Mouse (Mus musculus) kidney, adult 9 months (tissue): ENCODE measurements at regions not wholly inside any gene's neighbourhood (a gene's known extent, or its start where the extent isn't known, plus 50 kb on each side); places are given as distances from the start of the nearest gene placed in this dataset.

Source experiments
- DNase-seq: peaks from one replicate; pipeline ENCODE4 v3.0.0; 2022

- no peak for DNase-seq
Measured at GRCm38 (mm10) chr2:128309541-128310030, 183.7 kb downstream of the Bcl2l11 start.

- DNase-seq, result peak; percentile 75
Measured at GRCm38 (mm10) chr2:128310081-128310480, 184.2 kb downstream of the Bcl2l11 start.

GRCm38 (mm10) chr2:128312084-128312594, 186.3 kb downstream of the Bcl2l11 start:
- DNase-seq, result peak; percentile 43

GRCm38 (mm10) chr2:128312659-128313581, 187.1 kb downstream of the Bcl2l11 start:
- no peak for DNase-seq

GRCm38 (mm10) chr2:128313582-128313918, 187.7 kb downstream of the Bcl2l11 start:
- no peak for DNase-seq

- DNase-seq, result no peak
Measured at GRCm38 (mm10) chr2:128313948-128314347, 188.1 kb downstream of the Bcl2l11 start.

GRCm38 (mm10) chr2:128316516-128316915, 190.7 kb downstream of the Bcl2l11 start:
- no peak for DNase-seq

GRCm38 (mm10) chr2:128318266-128318665, 192.4 kb downstream of the Bcl2l11 start:
- no peak for DNase-seq

GRCm38 (mm10) chr2:128318956-128319355, 193.1 kb downstream of the Bcl2l11 start:
- no peak for DNase-seq

- DNase-seq, result no peak
Measured at GRCm38 (mm10) chr2:128321475-128321874, 195.6 kb downstream of the Bcl2l11 start.

GRCm38 (mm10) chr2:128324256-128325096, 198.6 kb downstream of the Bcl2l11 start:
- no peak for DNase-seq

GRCm38 (mm10) chr2:128325097-128325421, 199.2 kb downstream of the Bcl2l11 start:
- DNase-seq, result no peak

GRCm38 (mm10) chr2:128325456-128325855, 199.6 kb downstream of the Bcl2l11 start:
- DNase-seq, result no peak

- no peak for DNase-seq
Measured at GRCm38 (mm10) chr2:128330833-128331232, 205.0 kb downstream of the Bcl2l11 start.

- DNase-seq, result no peak
Measured at GRCm38 (mm10) chr2:128331275-128331674, 205.4 kb downstream of the Bcl2l11 start.

- DNase-seq, result no peak
Measured at GRCm38 (mm10) chr2:128331681-128332080, 205.8 kb downstream of the Bcl2l11 start.

GRCm38 (mm10) chr2:128333401-128334142, 207.7 kb downstream of the Bcl2l11 start:
- DNase-seq, result no peak

- no peak for DNase-seq
Measured at GRCm38 (mm10) chr2:128334143-128334470, 208.3 kb downstream of the Bcl2l11 start.

GRCm38 (mm10) chr2:128334757-128335500, 209.1 kb downstream of the Bcl2l11 start:
- DNase-seq, result no peak

GRCm38 (mm10) chr2:128337192-128337591, 211.4 kb downstream of the Bcl2l11 start:
- DNase-seq, result peak; percentile 85

- no peak for DNase-seq
Measured at GRCm38 (mm10) chr2:128337791-128338190, 212.0 kb downstream of the Bcl2l11 start.

GRCm38 (mm10) chr2:128338474-128338873, 212.6 kb downstream of the Bcl2l11 start:
- DNase-seq, result peak; percentile 92
